Mouse (Mus musculus) small intestine, adult 2 months (tissue): ENCODE measurements around the gene Peg3.

Source experiments
- CTCF ChIP-seq: fragments of 200-500 bp; IDR thresholded peaks from 2 replicates; pipeline ENCODE4 v1.5.1; 2012; ENCODE audit warnings: low read depth, mild to moderate bottlenecking, control low read depth, inconsistent platforms, low read length, moderate library complexity, mixed read lengths; ENCODE audit not compliant: insufficient replicate concordance, insufficient read length; ENCODE audit errors: extremely low read depth
- POLR2A ChIP-seq: fragments of 200-500 bp; IDR thresholded peaks from 2 replicates; pipeline ENCODE4 v1.6.1; 2012; ENCODE audit warnings: low read depth, mild to moderate bottlenecking, control low read depth, inconsistent platforms, low read length, moderate library complexity

- no peak for TF ChIP-seq CTCF
- TF ChIP-seq POLR2A: no peak
These were observed 2.7 kb downstream of the Peg3 start for GRCm38 (mm10) chr7:6727351-6728121.
